Mouse (Mus musculus) olfactory bulb, adult 2 months (tissue): Measurements from ENCODE around the gene Pde3a.

Experiments
- CTCF ChIP-seq: fragments of 200-500 bp; IDR thresholded peaks from 2 replicates; pipeline ENCODE4 v1.5.1; 2012; ENCODE audit warnings: low read depth, mild to moderate bottlenecking, low read length, moderate library complexity; ENCODE audit not compliant: insufficient read depth
- POLR2A ChIP-seq: fragments of 200-500 bp; IDR thresholded peaks from 2 replicates; pipeline ENCODE4 v1.6.1; 2012; ENCODE audit warnings: mild to moderate bottlenecking, low read depth, low read length, moderate library complexity; ENCODE audit not compliant: insufficient read depth

- no peak for TF ChIP-seq CTCF
- TF ChIP-seq POLR2A, result no peak
Observed at GRCm38 (mm10) chr6:141271579-141271978, 22.5 kb downstream of the Pde3a start.
